Mouse (Mus musculus) midbrain, embryonic 15.5 days (tissue): ENCODE data around the gene Rhbdd1. TPM values are rescaled to one million over a fixed set of nuclear protein-coding genes. Genes with fewer than 3 reads are reported as not detected.

Experiments used
- ATAC-seq: fragments of 200-750 bp; cut with Nextera tagmentation; replicated peaks from 2 replicates; pipeline ENCODE4 v1.8.0; 2017; ENCODE audit warnings: moderate TSS enrichment
- H3K27ac ChIP-seq: fragments of 300-500 bp; sonication (generic); 2 replicates; pipeline ENCODE4 v1.5.1; 2015; ENCODE audit warnings: mild to moderate bottlenecking, inconsistent platforms
- H3K27me3 ChIP-seq: fragments of 300-500 bp; sonication (generic); replicated peaks from 2 replicates; pipeline ENCODE4 v1.6.1; 2015; ENCODE audit warnings: inconsistent platforms
- H3K36me3 ChIP-seq: fragments of 300-500 bp; sonication (generic); replicated peaks from 2 replicates; pipeline ENCODE4 v1.6.1; 2015; ENCODE audit warnings: inconsistent platforms
- H3K4me1 ChIP-seq: fragments of 300-500 bp; sonication (generic); 2 replicates; pipeline ENCODE4 v1.6.1; 2015; ENCODE audit warnings: inconsistent platforms
- H3K4me2 ChIP-seq: fragments of 300-500 bp; sonication (generic); 2 replicates; pipeline ENCODE4 v1.6.1; 2015; ENCODE audit warnings: inconsistent platforms, mild to moderate bottlenecking, moderate library complexity
- H3K4me3 ChIP-seq: fragments of 300-500 bp; sonication (generic); 2 replicates; pipeline ENCODE4 v1.5.1; 2015; ENCODE audit warnings: mild to moderate bottlenecking, inconsistent platforms
- H3K9ac ChIP-seq: fragments of 300-500 bp; sonication (generic); 2 replicates; pipeline ENCODE4 v1.6.1; 2015; ENCODE audit warnings: mild to moderate bottlenecking, inconsistent platforms
- H3K9me3 ChIP-seq: fragments of 300-500 bp; sonication (generic); 2 replicates; pipeline ENCODE4 v1.6.1; 2016; ENCODE audit warnings: inconsistent platforms
- WGBS: fragments of 180-500 bp; shearing (Covaris S2); methylation state at CpG from one replicate; pipeline ENCODE4 v1.1.7; 2015; ENCODE audit warnings: mixed read lengths; 5-methylcytosine and 5-hydroxymethylcytosine counted together
- polyA plus RNA-seq: library from polyadenylated mRNA; unstranded; fragments of >200 nt; fragmentation: Nextera tagmentation; extraction: Ambion mirVana; gene quantifications from 2 replicates; pipeline ENCODE4 v1.2.1, GENCODE M21; 2015

The Rhbdd1 gene
- polyA plus RNA-seq, 1 experiment from 2014 or later, result 3.2 TPM

DNA sequence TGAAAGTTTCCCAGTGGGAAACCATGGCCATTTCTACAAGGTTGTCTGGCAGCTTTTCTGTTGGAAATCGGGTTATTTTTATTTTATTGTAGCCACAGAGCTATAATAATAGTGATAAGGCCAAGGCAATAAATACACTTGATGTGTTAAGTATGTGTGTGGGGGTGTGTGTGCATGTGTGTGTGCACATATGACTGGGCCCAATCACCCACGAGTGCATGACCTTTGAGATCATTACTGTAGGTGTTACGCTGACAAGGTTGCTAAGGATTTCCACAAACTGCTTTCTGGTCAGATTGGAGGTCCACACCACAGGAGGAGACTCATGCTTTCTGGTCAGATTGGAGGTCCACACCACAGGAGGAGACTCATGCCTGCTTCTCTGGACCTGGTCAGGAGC lies 18.3 kb downstream of the Rhbdd1 start:
- H3K9me3 ChIP-seq, result no peaks in the 10 kb centered on the region
- ATAC-seq, result no peak
- H3K27ac ChIP-seq, result no peak overlapping the region
- H3K4me3 ChIP-seq, result no peak overlapping the region
- H3K4me1 ChIP-seq, result no peaks in the 10 kb centered on the region
- 91% methylated on average over 3 of the region's 3 CpGs for WGBS
- H3K9ac ChIP-seq, result no peak overlapping the region
- H3K27me3 ChIP-seq, result no peaks in the 10 kb centered on the region
- H3K36me3 ChIP-seq, result no peaks in the 10 kb centered on the region
- H3K4me2 ChIP-seq, result no peak overlapping the region

GRCm38 (mm10) chr1:82353089-82353488 lies 36.8 kb downstream of the Rhbdd1 start:
- ATAC-seq, result peak; percentile 39; the same call in 1 of the 2 replicates
- Histone ChIP-seq H3K36me3 (no peaks in the 10 kb centered on the region), H3K4me1 (no peaks in the 10 kb centered on the region), H3K4me3 (no peak overlapping the region), H3K4me2 (no peak overlapping the region), H3K27ac (no peak overlapping the region), H3K27me3 (no peaks in the 10 kb centered on the region), H3K9me3 (no peaks in the 10 kb centered on the region), H3K9ac (no peak overlapping the region)
- WGBS, result 93% methylated on average over 2 of the region's 2 CpGs

GRCm38 (mm10) chr1:82353755-82354154 lies 37.5 kb downstream of the Rhbdd1 start:
- Histone ChIP-seq H3K36me3 (no peaks in the 10 kb centered on the region), H3K4me3 (no peak overlapping the region), H3K27ac (no peak overlapping the region), H3K4me2 (no peak overlapping the region), H3K27me3 (no peaks in the 10 kb centered on the region), H3K4me1 (peaks cover 1% of the 10 kb centered on the region; the same call in 1 of the 2 replicates), H3K9me3 (no peaks in the 10 kb centered on the region), H3K9ac (no peak overlapping the region)
- WGBS, result 64% methylated on average over 2 of the region's 2 CpGs
- ATAC-seq, result no peak

GRCm38 (mm10) chr1:82358871-82359647 lies 42.8 kb downstream of the Rhbdd1 start:
- WGBS, result 59% methylated on average over 20 of the region's 20 CpGs
- H3K4me3 ChIP-seq, result no peak overlapping the region
- no peak overlapping the region for H3K9ac ChIP-seq

DNA sequence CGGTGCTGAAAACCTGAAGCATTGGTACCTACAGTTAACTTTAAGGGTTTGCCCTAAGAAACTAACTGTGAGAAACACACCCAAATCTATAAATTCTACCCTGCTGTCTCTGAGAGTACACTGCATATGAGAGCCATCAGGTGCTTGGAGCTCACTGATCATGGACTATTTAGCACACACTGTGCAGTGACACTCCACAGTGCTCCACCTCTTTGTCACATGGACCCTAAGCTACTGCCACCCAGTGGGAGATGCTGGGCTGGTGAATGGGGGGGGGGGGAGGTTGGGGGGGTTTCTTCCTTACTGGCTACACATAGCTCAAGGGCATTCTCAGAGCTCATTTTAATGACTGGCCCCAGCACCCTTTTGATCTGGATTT lies 43.4 kb downstream of the Rhbdd1 start:
- no peak overlapping the region for H3K4me2 ChIP-seq
- H3K27ac ChIP-seq, result no peak overlapping the region
- no peaks in the 10 kb centered on the region for H3K9me3 ChIP-seq
- no peaks in the 10 kb centered on the region for H3K36me3 ChIP-seq
- no peak overlapping the region for H3K9ac ChIP-seq
- 93% methylated on average over 1 of the region's 1 CpGs for WGBS
- ATAC-seq, result no peak
- H3K4me3 ChIP-seq, result no peak overlapping the region
- no peaks in the 10 kb centered on the region for H3K27me3 ChIP-seq
- H3K4me1 ChIP-seq, result peaks cover 12% of the 10 kb centered on the region; the same call in 1 of the 2 replicates

More at GRCm38 (mm10) chr1:82358871-82359647, 42.8 kb downstream of the Rhbdd1 start:
- peak; percentile 84 for ATAC-seq
- Histone ChIP-seq H3K4me1 (peaks cover 7% of the 10 kb centered on the region; the same call in 1 of the 2 replicates), H3K27me3 (no peaks in the 10 kb centered on the region), H3K36me3 (no peaks in the 10 kb centered on the region), H3K9me3 (no peaks in the 10 kb centered on the region), H3K4me2 (peak overlapping the region; percentile 34), H3K27ac (peak overlapping the region; percentile 29; the same call in 1 of the 2 replicates)

DNA sequence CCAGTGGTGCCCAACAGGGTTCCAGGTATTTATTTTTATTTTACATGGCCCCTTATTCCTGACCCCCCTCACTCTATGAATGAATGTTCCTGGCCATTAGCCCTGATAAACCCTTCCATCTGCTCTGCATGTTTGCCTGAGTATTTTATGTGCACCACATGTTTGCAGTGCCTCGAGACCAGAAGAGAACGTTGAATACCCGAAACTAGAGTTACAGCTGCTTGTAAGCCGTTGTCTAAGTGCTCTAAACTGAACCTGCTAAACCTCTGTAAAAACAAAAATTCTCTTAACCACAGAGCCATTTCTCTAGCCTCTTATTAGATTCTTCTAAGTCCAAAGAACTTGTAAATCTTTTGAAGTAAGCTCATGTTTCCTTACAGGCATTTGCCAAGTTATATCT lies 45.0 kb downstream of the Rhbdd1 start:
- Histone ChIP-seq H3K27ac (no peak overlapping the region), H3K4me3 (no peak overlapping the region), H3K4me1 (peaks cover 15% of the 10 kb centered on the region; the same call in 1 of the 2 replicates), H3K27me3 (no peaks in the 10 kb centered on the region), H3K9me3 (no peaks in the 10 kb centered on the region), H3K4me2 (no peak overlapping the region), H3K9ac (no peak overlapping the region), H3K36me3 (no peaks in the 10 kb centered on the region)
- ATAC-seq, result no peak
- WGBS, result 85% methylated on average over 4 of the region's 4 CpGs

- Histone ChIP-seq H3K27ac (no peak overlapping the region), H3K9me3 (no peaks in the 10 kb centered on the region), H3K27me3 (no peaks in the 10 kb centered on the region), H3K4me2 (no peak overlapping the region), H3K4me3 (no peak overlapping the region), H3K4me1 (peaks cover 15% of the 10 kb centered on the region; the same call in 1 of the 2 replicates), H3K9ac (no peak overlapping the region), H3K36me3 (no peaks in the 10 kb centered on the region)
- no peak for ATAC-seq
- whole genome bisulfite sequencing, result 86% methylated on average over 6 of the region's 6 CpGs
These were observed 45.9 kb downstream of the Rhbdd1 start for GRCm38 (mm10) chr1:82362165-82362564.

GRCm38 (mm10) chr1:82364047-82364446 lies 47.8 kb downstream of the Rhbdd1 start:
- Histone ChIP-seq H3K4me1 (peaks cover 11% of the 10 kb centered on the region; the same call in 1 of the 2 replicates), H3K4me2 (peak overlapping the region; percentile 24; the same call in 1 of the 2 replicates)
- WGBS, result 61% methylated on average over 7 of the region's 7 CpGs

GRCm38 (mm10) chr1:82364468-82364867 lies 48.2 kb downstream of the Rhbdd1 start:
- WGBS, result 43% methylated on average over 6 of the region's 6 CpGs
- peak; percentile 48; the same call in 1 of the 2 replicates for ATAC-seq

More at GRCm38 (mm10) chr1:82364047-82364446, 47.8 kb downstream of the Rhbdd1 start:
- peak overlapping the region; percentile 45 for H3K27ac ChIP-seq
- ATAC-seq, result peak; percentile 65
- H3K4me3 ChIP-seq, result no peak overlapping the region
- H3K36me3 ChIP-seq, result no peaks in the 10 kb centered on the region
- no peaks in the 10 kb centered on the region for H3K9me3 ChIP-seq
- no peaks in the 10 kb centered on the region for H3K27me3 ChIP-seq
- H3K9ac ChIP-seq, result no peak overlapping the region

DNA sequence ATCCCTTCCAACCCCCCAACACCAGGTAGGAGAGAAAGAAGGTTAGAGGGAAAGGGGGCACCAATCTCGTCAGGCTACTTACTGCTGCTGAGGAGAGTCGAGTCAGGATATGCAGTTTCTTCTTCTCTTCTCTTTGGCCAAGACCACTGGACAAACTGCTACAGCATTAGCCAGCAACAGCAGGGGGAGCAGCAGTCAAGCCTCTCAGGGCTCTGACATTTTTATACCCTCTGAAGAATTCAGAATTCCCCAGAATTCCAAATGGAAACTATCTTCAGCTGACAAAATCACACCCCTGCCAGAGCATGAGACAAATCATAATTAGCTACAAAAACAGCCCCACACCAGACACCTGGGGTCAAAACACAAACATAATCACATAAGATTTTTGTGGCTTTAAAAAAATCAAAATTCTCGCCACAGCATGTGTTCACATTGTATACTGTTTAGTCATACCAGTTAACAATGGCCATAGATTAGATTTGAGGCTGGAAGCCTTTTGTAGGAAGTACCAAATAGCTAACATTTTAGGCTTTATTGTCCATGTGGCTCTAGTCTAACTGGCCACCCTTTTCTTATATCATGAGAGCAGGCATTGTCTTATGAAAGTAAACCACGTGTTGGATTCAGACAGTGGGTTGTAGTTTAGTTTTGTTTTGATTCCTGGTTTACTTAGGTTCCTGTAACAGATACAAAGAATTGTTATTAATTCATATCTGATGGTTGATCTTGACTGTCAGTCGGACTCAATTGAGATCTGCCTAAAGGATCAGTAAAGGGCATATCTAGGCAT lies 55.6 kb downstream of the Rhbdd1 start:
- 83% methylated on average over 5 of the region's 5 CpGs for WGBS
- Histone ChIP-seq H3K9me3 (no peaks in the 10 kb centered on the region), H3K27ac (no peak overlapping the region), H3K4me3 (no peak overlapping the region), H3K9ac (no peak overlapping the region), H3K4me1 (no peaks in the 10 kb centered on the region), H3K4me2 (no peak overlapping the region), H3K27me3 (no peaks in the 10 kb centered on the region), H3K36me3 (no peaks in the 10 kb centered on the region)
- ATAC-seq, result no peak

More at GRCm38 (mm10) chr1:82364468-82364867, 48.2 kb downstream of the Rhbdd1 start:
- H3K27ac ChIP-seq, result peak overlapping the region; percentile 45
- no peaks in the 10 kb centered on the region for H3K36me3 ChIP-seq
- H3K4me2 ChIP-seq, result peak overlapping the region; percentile 24; the same call in 1 of the 2 replicates
- no peak overlapping the region for H3K4me3 ChIP-seq
- H3K9me3 ChIP-seq, result no peaks in the 10 kb centered on the region
- H3K4me1 ChIP-seq, result peaks cover 10% of the 10 kb centered on the region; the same call in 1 of the 2 replicates
- H3K9ac ChIP-seq, result no peak overlapping the region
- H3K27me3 ChIP-seq, result no peaks in the 10 kb centered on the region

DNA sequence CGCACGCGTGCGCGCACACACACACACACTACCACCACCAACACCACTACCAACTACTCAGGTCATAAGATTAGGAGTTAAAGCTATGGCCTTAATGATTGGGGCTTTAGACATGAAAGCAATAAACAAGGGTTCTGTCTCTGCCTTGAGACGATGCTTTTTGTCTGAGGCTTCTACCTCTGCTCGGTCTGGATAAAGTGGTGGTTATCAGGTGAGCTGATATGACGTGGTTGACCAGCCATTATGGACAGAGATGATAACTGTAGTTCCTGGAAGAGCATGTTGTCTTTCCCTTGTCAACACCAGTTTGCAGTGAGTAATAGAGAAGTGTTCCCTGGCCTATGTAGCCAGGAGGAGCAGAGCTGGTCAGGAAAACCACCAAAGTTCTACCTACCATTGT lies 57.7 kb downstream of the Rhbdd1 start:
- WGBS, result 98% methylated on average over 8 of the region's 8 CpGs
- no peaks in the 10 kb centered on the region for H3K4me1 ChIP-seq
- H3K27me3 ChIP-seq, result no peaks in the 10 kb centered on the region
- H3K36me3 ChIP-seq, result no peaks in the 10 kb centered on the region
- no peak overlapping the region for H3K9ac ChIP-seq
- no peak overlapping the region for H3K4me2 ChIP-seq
- no peak for ATAC-seq
- no peak overlapping the region for H3K27ac ChIP-seq
- no peak overlapping the region for H3K4me3 ChIP-seq
- no peaks in the 10 kb centered on the region for H3K9me3 ChIP-seq

GRCm38 (mm10) chr1:82374831-82375358 lies 58.6 kb downstream of the Rhbdd1 start:
- no peaks in the 10 kb centered on the region for H3K4me1 ChIP-seq
- 51% methylated on average over 4 of the region's 4 CpGs for WGBS
- no peak overlapping the region for H3K9ac ChIP-seq
- H3K4me2 ChIP-seq, result no peak overlapping the region
- no peaks in the 10 kb centered on the region for H3K9me3 ChIP-seq
- H3K27me3 ChIP-seq, result no peaks in the 10 kb centered on the region
- no peak overlapping the region for H3K27ac ChIP-seq
- ATAC-seq, result no peak
- H3K36me3 ChIP-seq, result no peaks in the 10 kb centered on the region
- no peak overlapping the region for H3K4me3 ChIP-seq
